Mouse (Mus musculus): ENCODE results near the gene Ahcyl2. TPM values are rescaled to one million over a fixed set of nuclear protein-coding genes. Genes with fewer than 3 reads are reported as not detected.

The Ahcyl2 gene
- total and polyA plus RNA-seq, 2 experiments from 2014 or later = 13.6 to 48.3 TPM

DNA sequence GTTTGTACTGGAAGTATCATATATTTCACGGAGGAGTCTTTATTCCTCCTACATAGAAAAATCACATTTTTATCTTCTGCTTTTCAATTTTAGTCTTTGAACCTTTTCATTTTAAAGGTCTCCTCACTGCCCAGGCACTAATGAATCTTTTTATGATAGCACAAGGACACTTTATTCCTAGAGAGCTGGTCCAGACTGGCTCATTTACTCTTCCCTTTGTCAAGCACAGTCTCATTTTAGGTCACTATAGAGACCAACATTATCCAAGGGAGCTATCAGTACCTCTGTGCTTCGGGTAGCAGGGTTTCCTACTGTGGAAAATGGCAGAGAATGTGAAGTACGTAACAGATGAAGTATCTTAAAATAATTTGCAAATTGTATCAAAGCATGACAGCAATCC, 190.9 kb downstream of the Ahcyl2 start:
- Histone ChIP-seq H3K27me3 (ENCODE audit: insufficient read depth, low read length) (no peaks in the 10 kb centered on the region), H3K27ac (ENCODE audit: low read depth, low read length) (no peak overlapping the region), H3K9me3 (ENCODE audit: low read length) (no peaks in the 10 kb centered on the region), H3K36me3 (ENCODE audit: insufficient read depth) (no peaks in the 10 kb centered on the region), H3K4me2 (ENCODE audit: low read depth) (no peak overlapping the region), H3K4me1 (ENCODE audit: insufficient read depth) (no peaks in the 10 kb centered on the region), H3K9ac (no peak overlapping the region), H3K4me3 (ENCODE audit: low read depth, low read length) (no peak overlapping the region)
- DNase-seq (no peak), ATAC-seq (no peak)
- 52% methylated on average over 3 of the region's 3 CpGs for WGBS
- TF ChIP-seq CTCF (IDR thresholded peaks at IDR 0.05; ENCODE audit: low read depth) = no peak

DNA sequence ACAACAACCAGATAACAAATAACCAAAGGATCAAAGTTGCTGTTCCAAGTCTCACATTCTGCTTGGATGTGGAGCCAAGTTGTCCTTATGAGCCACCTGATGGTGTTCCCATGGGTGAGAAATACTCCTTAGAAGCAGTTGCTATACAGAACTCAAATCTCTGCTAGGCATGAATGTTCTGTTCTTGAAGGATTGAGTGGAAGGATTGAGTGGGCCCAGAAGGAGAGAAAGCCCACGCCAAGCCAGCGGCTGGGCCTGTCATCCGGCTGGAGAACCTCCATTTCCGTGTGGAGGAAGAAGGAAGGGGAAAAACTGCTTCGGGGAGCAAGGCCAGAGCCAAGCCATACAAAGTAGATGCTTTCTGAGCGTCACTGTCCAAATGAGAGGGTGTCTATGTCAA, 193.3 kb downstream of the Ahcyl2 start:
- TF ChIP-seq CTCF (IDR thresholded peaks at IDR 0.05; ENCODE audit: low read depth) = no peak
- Histone ChIP-seq H3K9ac (no peak overlapping the region), H3K36me3 (ENCODE audit: insufficient read depth) (no peaks in the 10 kb centered on the region), H3K4me1 (ENCODE audit: insufficient read depth) (no peaks in the 10 kb centered on the region), H3K4me3 (ENCODE audit: low read depth, low read length) (no peak overlapping the region), H3K4me2 (ENCODE audit: low read depth) (no peak overlapping the region), H3K9me3 (ENCODE audit: low read length) (no peaks in the 10 kb centered on the region), H3K27me3 (ENCODE audit: insufficient read depth, low read length) (no peaks in the 10 kb centered on the region), H3K27ac (ENCODE audit: low read depth, low read length) (no peak overlapping the region)
- no peak for DNase-seq
- WGBS = 89% methylated on average over 6 of the region's 6 CpGs
- ATAC-seq = no peak

Other genes with a start within 250 kb of the Ahcyl2 start
- 3.2 and 3.9 TPM in 2 replicates for gene Irf5, start 241.4 kb upstream of the Ahcyl2 start, total RNA-seq (2014; rRNA removed)
- gene Irf5, start 241.4 kb upstream of the Ahcyl2 start, polyA plus RNA-seq (2015; fragmentation: Nextera tagmentation; extraction: Ambion mirVana) = 1.5 and 1.9 TPM in 2 replicates
- 103 and 105 TPM in 2 replicates for gene Tnpo3, start 158.1 kb upstream of the Ahcyl2 start, total RNA-seq (2014; rRNA removed)
- gene Tnpo3, start 158.1 kb upstream of the Ahcyl2 start, polyA plus RNA-seq (2015; fragmentation: Nextera tagmentation; extraction: Ambion mirVana) = 56.0 and 69.4 TPM in 2 replicates
- gene Tspan33, start 73.8 kb upstream of the Ahcyl2 start, total RNA-seq (2014; rRNA removed) = 7.6 and 12.5 TPM in 2 replicates
- gene Tspan33, start 73.8 kb upstream of the Ahcyl2 start, polyA plus RNA-seq (2015; fragmentation: Nextera tagmentation; extraction: Ambion mirVana) = 6.8 and 9.4 TPM in 2 replicates
- 28.0 and 38.2 TPM in 2 replicates for gene Smo, start 32.5 kb upstream of the Ahcyl2 start, total RNA-seq (2014; rRNA removed)
- 4.4 and 8.3 TPM in 2 replicates for gene Smo, start 32.5 kb upstream of the Ahcyl2 start, polyA plus RNA-seq (2015; fragmentation: Nextera tagmentation; extraction: Ambion mirVana)
- 9.5 and 14.4 TPM in 2 replicates for gene Strip2, start 149.0 kb downstream of the Ahcyl2 start, total RNA-seq (2014; rRNA removed)
- 4.0 and 5.2 TPM in 2 replicates for gene Strip2, start 149.0 kb downstream of the Ahcyl2 start, polyA plus RNA-seq (2015; fragmentation: Nextera tagmentation; extraction: Ambion mirVana)

Measured in forebrain, postnatal 0 days (tissue).